Mouse (Mus musculus) layer of hippocampus, postnatal 10 days (tissue): ENCODE data around the gene Ankrd12. TPM values are rescaled to one million over a fixed set of nuclear protein-coding genes. Genes with fewer than 3 reads are reported as not detected.
"Not testable (repeated sequence)": the region's sequence is repeated elsewhere in the genome, so short reads cannot be mapped to it uniquely, and the experiment has no call there.

Experiments
- DNase-seq, 2 experiments: peaks; one replicate each; pipeline ENCODE4 v3.0.0; 2021; ENCODE audit warnings: low spot score in 2 of 2
- total RNA-seq, 2 experiments: library from RNA; stranded (reverse); gene quantifications; 2 replicates each; pipeline ENCODE4 v1.2.3; 2021

The Ankrd12 gene
- total RNA-seq, 2 experiments from 2014 or later, result 102 to 116 TPM

GRCm38 (mm10) chr17:65988151-65988820 lies 88.6 kb downstream of the Ankrd12 start:
- DNase-seq, result no peak

GRCm38 (mm10) chr17:65976720-65977119 lies 100.2 kb downstream of the Ankrd12 start:
- not testable (repeated sequence) for DNase-seq

GRCm38 (mm10) chr17:65967751-65968150 lies 109.1 kb downstream of the Ankrd12 start:
- no peak for DNase-seq

- DNase-seq, result no peak
These were observed 114.6 kb downstream of the Ankrd12 start for GRCm38 (mm10) chr17:65962263-65962662.

GRCm38 (mm10) chr17:65961606-65962136 lies 115.2 kb downstream of the Ankrd12 start:
- DNase-seq, result no peak

GRCm38 (mm10) chr17:65959011-65959410 lies 117.9 kb downstream of the Ankrd12 start:
- no peak for DNase-seq

GRCm38 (mm10) chr17:65958366-65958765 lies 118.5 kb downstream of the Ankrd12 start:
- DNase-seq, result no peak

- no peak for DNase-seq
These were observed 119.0 kb downstream of the Ankrd12 start for GRCm38 (mm10) chr17:65957782-65958325.

- DNase-seq, result no peak
These were observed 119.7 kb downstream of the Ankrd12 start for GRCm38 (mm10) chr17:65956993-65957781.

- DNase-seq, result no peak
These were observed 120.7 kb downstream of the Ankrd12 start for GRCm38 (mm10) chr17:65956140-65956539.

- DNase-seq, result no peak
These were observed 122.9 kb downstream of the Ankrd12 start for GRCm38 (mm10) chr17:65953959-65954358.

- DNase-seq, result no peak
These were observed 124.8 kb downstream of the Ankrd12 start for GRCm38 (mm10) chr17:65952083-65952482.

- peak; percentile 83 to 91 for DNase-seq
These were observed 126.1 kb downstream of the Ankrd12 start, which contains the start of gene Twsg1 for GRCm38 (mm10) chr17:65950622-65951404. Gene Twsg1 (minus strand): TSS chr17:65951226.

- no peak for DNase-seq
These were observed 126.7 kb downstream of the Ankrd12 start for GRCm38 (mm10) chr17:65950183-65950582.

GRCm38 (mm10) chr17:65947307-65947706 lies 129.6 kb downstream of the Ankrd12 start:
- no peak for DNase-seq

- no peak for DNase-seq
These were observed 131.5 kb downstream of the Ankrd12 start for GRCm38 (mm10) chr17:65945420-65945819.

GRCm38 (mm10) chr17:65942394-65942793 lies 134.5 kb downstream of the Ankrd12 start:
- no peak for DNase-seq

- no peak for DNase-seq
These were observed 135.6 kb downstream of the Ankrd12 start for GRCm38 (mm10) chr17:65941275-65941674.

GRCm38 (mm10) chr17:65940221-65940620 lies 136.7 kb downstream of the Ankrd12 start:
- DNase-seq, result no peak

- DNase-seq, result no peak
These were observed 137.3 kb downstream of the Ankrd12 start for GRCm38 (mm10) chr17:65939461-65940192.
